Mouse (Mus musculus): ENCODE results near the gene Gna15. TPM values are rescaled to one million over a fixed set of nuclear protein-coding genes. Genes with fewer than 3 reads are reported as not detected.

Gna15 gene
- polyA plus RNA-seq, 1 experiment from 2014 or later = not detected

DNA sequence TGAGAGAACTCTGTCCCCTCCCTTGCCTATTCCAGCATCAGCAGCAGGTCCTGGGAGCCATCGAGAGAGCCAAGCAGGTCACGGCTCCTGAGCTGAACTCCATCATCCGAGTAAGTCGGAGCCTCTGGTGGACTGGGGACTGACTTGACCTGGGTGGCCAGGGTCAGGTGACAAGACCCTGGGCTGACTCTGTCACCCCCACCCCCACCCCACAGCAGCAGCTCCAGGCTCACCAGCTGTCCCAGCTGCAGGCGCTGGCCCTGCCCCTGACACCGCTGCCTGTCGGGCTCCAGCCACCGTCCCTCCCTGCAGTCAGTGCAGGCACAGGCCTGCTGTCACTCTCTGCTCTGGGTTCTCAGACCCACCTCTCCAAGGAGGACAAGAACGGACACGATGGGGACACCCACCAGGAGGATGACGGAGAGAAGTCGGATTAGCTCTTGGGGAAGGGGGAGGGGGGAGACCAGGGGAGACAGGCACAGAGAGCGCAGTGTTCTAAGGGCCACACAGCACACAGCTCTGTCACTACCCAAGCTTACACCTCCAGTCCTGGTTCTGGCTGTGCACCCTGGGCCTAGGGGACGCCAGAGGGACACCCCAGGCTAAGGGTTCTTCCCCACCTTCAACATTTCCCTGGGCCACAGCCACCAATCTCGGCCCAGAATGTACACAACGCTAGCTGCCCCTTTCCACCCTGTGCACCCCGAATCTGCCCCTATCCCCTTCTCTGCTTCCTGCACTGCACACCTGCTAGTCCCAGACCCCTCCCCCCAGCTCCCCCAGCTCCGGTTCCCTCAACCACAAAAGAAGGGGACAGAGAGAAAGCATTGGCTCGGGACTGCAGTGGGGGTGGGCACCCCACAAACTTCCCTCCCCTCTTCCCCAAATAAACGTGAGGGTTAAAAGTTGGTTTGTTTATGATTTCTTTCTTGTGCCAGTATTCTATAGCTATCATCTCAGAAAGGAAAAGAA is 41.5 kb upstream of the Gna15 start:
- ChIA-PET POLR2A (interaction anchor here (2.5 kb wide), 1 partner anchor 40 kb away, joined by 7 read pairs; no protein-coding TSS in a partner anchor), CTCF (interaction anchor here (0.9 to 5.7 kb wide), 4 partner anchors 9 to 46 kb away, joined by 3 to 48 read pairs (median 3); partner anchors contain the start of gene Tle2)
- ATAC-seq (no peak), DNase-seq (ENCODE audit: low read depth, low spot score) (no peak)
- no peaks in the 10 kb centered on the region for H3K27me3 ChIP-seq
- in situ Hi-C loops (cut with MboI; ENCODE audit: low pct_unique_long_range_greater_than_20kb) = no loop called here
- no peak for TF ChIP-seq CTCF (IDR thresholded peaks at IDR 0.05)

DNA sequence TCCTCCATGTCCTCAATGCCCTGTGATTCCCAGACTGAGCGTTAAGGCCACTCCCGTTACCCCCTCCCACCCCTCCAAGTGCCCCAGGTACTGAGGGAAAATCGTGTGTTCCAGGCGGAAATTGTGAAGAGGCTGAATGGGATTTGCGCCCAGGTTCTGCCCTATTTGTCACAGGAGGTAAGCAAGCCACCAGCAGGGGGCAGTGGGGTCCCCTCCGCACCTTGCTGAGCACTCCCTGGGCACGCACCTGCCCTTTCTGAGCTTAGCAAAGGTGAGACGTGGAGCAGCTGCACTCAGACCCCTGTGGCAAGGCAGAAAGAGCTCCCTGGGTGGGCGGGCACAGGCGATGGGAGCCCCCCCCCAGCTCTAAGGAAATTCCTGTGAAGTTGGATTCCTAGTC is 40.7 kb upstream of the Gna15 start:
- H3K27me3 ChIP-seq = no peaks in the 10 kb centered on the region
- ATAC-seq (no peak), DNase-seq (ENCODE audit: low read depth, low spot score) (no peak)
- POLR2A ChIA-PET = interaction anchor here (1.6 to 2.5 kb wide), 2 partner anchors 8 to 40 kb away, joined by 4 to 7 read pairs; no protein-coding TSS in a partner anchor
- in situ Hi-C loops (cut with MboI; ENCODE audit: low pct_unique_long_range_greater_than_20kb) = no loop called here
- no peak for TF ChIP-seq CTCF (IDR thresholded peaks at IDR 0.05)
- CTCF ChIA-PET = interaction anchor here (0.9 to 5.7 kb wide), 5 partner anchors 10 to 46 kb away, joined by 3 to 48 read pairs (median 3); partner anchors contain the start of gene Tle2

DNA sequence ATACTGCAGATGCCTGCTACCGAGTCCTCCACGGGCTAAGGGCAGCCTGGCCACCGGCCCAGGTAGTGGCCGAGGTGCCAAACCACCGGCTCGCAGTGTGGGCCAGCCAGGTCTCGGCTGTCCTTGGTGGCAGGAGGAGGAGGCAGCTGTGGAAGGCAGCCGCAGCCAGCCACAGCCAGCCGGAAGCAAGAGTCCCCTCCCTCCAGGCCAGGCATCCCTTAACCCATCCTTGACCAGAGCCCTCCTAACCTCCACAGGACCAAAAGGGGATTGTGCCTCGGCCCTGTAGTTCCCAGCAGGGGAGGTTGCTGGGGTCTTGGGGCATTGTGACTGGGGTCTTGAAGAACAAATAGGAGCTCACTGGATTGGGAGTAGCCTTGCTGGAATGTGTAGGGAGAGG is 40.2 kb upstream of the Gna15 start:
- DNase-seq (ENCODE audit: low read depth, low spot score) = no peak
- in situ Hi-C loops (cut with MboI; ENCODE audit: low pct_unique_long_range_greater_than_20kb) = no loop called here
- CTCF ChIA-PET = interaction anchor here (0.9 to 5.7 kb wide), 4 partner anchors 14 to 45 kb away, joined by 3 to 48 read pairs (median 4); partner anchors contain the start of gene BC025920

DNA sequence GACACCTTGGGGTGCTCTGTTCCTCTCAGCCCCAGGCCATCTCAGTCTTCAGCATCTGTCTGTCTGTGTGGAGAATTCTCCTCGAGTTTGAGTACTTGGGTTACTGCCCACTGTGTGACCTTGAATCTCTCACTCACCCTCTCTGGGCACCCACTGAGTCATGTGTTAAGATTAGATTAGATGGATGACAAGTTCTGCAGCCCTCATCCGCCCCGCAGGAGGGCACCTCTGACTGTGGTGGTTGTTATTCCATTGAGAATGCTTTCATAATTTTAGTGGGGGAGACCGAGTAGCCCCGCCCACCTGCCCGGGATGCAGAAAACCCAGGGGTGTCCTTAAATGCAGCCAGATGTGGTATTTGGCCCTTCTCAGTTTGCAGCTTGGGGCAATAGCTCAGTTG is 39.5 kb upstream of the Gna15 start:
- CTCF ChIA-PET = interaction anchor here (1.1 to 5.7 kb wide), 4 partner anchors 10 to 42 kb away, joined by 3 to 48 read pairs (median 5); partner anchors contain the start of genes BC025920 and Tle2
- no peaks in the 10 kb centered on the region for H3K27me3 ChIP-seq
- POLR2A ChIA-PET = interaction anchor here (0.6 to 1.6 kb wide), 4 partner anchors 9 to 68 kb away, joined by 3 to 4 read pairs (median 3); partner anchors contain the start of gene Ncln
- in situ Hi-C loops (cut with MboI; ENCODE audit: low pct_unique_long_range_greater_than_20kb) = no loop called here
- peak; percentile 27 for DNase-seq (ENCODE audit: low read depth, low spot score)
- ATAC-seq = peak; percentile 48
- no peak for TF ChIP-seq CTCF (IDR thresholded peaks at IDR 0.05)

More for the DNA sequence above, 40.2 kb upstream of the Gna15 start:
- POLR2A ChIA-PET = interaction anchor here (0.6 to 2.5 kb wide), 5 partner anchors 9 to 68 kb away, joined by 3 to 7 read pairs (median 4); partner anchors contain the start of gene Ncln
- no peaks in the 10 kb centered on the region for H3K27me3 ChIP-seq
- peak; percentile 34 for ATAC-seq
- no peak for TF ChIP-seq CTCF (IDR thresholded peaks at IDR 0.05)

DNA sequence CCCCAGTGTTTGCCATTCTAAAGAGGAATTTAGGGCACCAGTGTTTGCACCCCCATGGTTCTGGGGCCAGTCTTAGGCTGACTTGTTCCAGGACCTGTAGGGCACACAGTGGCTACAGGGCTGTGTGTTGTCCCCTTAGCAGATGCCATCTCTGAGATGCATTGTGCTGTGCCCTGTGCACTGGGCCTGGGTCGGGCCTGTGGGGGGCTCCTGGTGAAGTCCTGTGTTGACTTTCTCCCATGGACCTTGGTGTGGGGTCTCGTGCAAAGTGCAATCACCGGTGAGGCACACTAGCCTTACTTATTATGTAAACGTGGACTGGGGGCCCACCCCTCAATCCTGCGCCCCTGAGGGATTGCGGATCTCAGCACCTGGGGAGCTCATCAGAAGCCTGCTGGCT is 38.4 kb upstream of the Gna15 start:
- ATAC-seq = no peak
- in situ Hi-C loops (cut with MboI; ENCODE audit: low pct_unique_long_range_greater_than_20kb) = no loop called here
- CTCF ChIA-PET = interaction anchor here (0.9 to 5.7 kb wide), 4 partner anchors 9 to 42 kb away, joined by 3 to 48 read pairs (median 6); partner anchors contain the start of gene Tle2

DNA sequence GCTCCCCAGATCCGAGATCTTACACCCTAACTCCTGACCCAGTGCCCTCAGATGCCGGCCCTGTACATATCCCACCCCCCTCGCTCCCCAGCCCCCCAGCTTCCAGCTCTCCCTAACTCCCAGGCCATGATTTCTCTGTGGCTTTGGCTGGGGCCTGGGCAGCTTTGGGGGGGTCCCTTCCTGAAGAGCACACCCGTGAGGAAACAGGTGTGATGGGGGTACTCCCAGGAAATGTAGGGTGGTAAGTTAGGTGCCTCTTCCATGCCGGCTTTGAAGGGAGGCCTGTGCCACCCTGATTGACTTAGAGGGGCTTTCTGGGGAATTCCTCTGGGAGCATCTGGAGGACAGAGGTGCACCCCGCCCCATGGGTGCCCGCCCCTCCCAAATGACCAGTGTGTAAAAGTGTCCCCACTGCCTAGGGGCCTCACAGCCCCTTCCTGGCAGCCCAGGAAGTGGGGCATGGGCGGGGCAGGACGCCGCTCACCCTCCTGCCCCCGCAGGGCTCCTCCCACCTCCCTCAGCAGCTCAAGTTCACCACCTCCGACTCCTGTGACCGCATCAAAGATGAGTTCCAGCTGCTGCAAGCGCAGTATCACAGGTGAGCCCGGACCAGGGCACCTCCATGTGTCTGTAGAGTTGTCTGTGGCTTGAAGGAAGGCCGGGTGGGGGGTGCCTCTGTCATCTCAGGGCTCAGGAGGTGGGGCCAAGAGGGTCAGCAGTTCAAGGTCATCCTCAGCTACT is 36.9 kb upstream of the Gna15 start:
- ChIA-PET POLR2A (interaction anchor here (0.6 to 3.6 kb wide), 4 partner anchors 9 to 794 kb away, joined by 3 to 24 read pairs (median 8); no protein-coding TSS in a partner anchor), CTCF (interaction anchor here (1.2 to 5.7 kb wide), 3 partner anchors 10 kb away, joined by 3 to 48 read pairs (median 8); no protein-coding TSS in a partner anchor)
- no peak for DNase-seq (ENCODE audit: low read depth, low spot score)
- in situ Hi-C loops (cut with MboI; ENCODE audit: low pct_unique_long_range_greater_than_20kb) = no loop called here
- H3K27me3 ChIP-seq = no peaks in the 10 kb centered on the region
- ATAC-seq = peak; percentile 18
- no peak for TF ChIP-seq CTCF (IDR thresholded peaks at IDR 0.05)

More for the DNA sequence above, 38.4 kb upstream of the Gna15 start:
- no peak for DNase-seq (ENCODE audit: low read depth, low spot score)
- H3K27me3 ChIP-seq = no peaks in the 10 kb centered on the region
- no peak for TF ChIP-seq CTCF (IDR thresholded peaks at IDR 0.05)
- POLR2A ChIA-PET = interaction anchor here (0.7 to 3.6 kb wide), 5 partner anchors 9 to 40 kb away, joined by 3 to 24 read pairs (median 8); no protein-coding TSS in a partner anchor

DNA sequence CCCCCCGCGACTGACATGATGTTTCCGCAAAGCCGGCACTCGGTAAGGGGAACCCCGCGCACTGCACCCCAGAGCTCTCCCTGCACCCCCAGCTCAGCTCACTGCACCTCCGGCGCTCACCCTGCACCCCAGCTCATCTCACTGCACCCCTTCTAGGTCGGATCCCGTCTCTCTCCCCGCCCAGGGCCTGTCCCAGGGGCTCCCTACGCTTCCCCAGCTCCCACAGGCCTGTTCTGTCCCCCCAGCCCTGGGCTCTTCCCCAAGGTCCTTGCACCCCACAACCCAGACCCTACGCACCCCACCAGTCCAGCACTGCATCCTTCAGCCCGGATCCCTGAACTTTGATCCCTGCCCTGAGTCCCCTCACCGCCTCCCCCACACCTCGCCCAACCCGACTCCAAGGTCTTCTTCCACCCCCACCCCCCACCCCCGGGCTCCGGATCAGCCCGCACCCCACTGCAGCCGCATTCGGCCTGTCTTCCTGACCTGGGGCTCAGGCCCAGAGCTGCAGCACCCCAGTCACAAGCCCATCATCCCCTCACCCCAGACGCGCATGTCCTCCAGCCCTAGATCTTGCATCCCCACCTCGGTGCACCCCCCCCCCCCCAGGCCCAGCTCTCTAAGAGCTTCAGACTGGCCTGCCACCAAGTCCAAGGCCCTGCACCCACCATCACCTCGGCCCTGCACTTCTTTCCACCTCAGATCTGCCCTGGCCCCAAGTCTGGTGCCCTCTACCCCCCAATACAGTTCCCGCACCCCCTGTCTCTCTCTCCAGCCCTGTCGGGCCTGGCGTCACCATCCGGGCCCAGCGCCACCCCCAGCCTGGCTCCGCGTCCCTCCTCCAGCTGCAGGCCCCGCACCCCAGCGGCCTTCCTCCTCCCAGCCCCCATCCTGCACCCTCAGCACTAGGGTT is 35.9 kb upstream of the Gna15 start:
- in situ Hi-C loops (cut with MboI; ENCODE audit: low pct_unique_long_range_greater_than_20kb) = loop anchor here (10.0 kb wide), 1 partner anchor 45 kb away; the partner anchor contains the start of genes BC025920 and Tle6
- CTCF ChIA-PET = interaction anchor here (1.2 to 1.5 kb wide), 2 partner anchors 9 to 11 kb away, joined by 3 to 7 read pairs; no protein-coding TSS in a partner anchor

DNA sequence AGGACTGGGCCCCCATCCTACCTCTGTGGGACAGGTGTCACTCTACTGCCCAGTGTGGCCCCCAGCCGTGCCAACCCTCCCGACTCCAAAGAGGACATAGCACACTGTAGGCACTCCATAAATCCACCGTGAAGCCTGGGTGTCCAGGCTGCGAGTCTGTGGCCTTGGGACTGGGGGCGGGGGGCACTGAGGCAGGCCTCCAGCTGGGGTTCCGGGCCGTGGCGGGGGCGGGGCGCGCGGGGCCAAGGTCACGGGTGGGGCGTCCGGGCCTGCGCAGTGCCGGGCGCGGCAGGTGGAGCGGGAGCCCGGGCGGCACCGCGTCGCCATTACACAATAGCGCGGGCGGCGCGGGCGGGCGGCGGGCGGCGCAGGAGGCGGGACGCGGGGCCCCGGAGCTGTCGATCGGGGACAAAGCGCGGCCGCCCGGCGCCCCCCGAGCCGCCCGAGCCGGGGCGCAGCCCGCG is 35.2 kb upstream of the Gna15 start, which contains the start of gene Aes:
Gene Aes (plus strand): TSS at position 326 of the 464 bp plus-strand sequence.
- CTCF ChIA-PET = interaction anchor here (1.5 kb wide), 1 partner anchor 9 kb away, joined by 7 read pairs; no protein-coding TSS in a partner anchor
- in situ Hi-C loops (cut with MboI; ENCODE audit: low pct_unique_long_range_greater_than_20kb) = loop anchor here (10.0 kb wide), 1 partner anchor 46 kb away; the partner anchor contains the start of genes BC025920 and Tle6
- DNase-seq (ENCODE audit: low read depth, low spot score) (no peak), ATAC-seq (no peak)
- no peak for TF ChIP-seq CTCF (IDR thresholded peaks at IDR 0.05)
- POLR2A ChIA-PET = interaction anchor here (0.9 to 3.6 kb wide), 2 partner anchors 12 to 46 kb away, joined by 3 to 24 read pairs; no protein-coding TSS in a partner anchor
- no peaks in the 10 kb centered on the region for H3K27me3 ChIP-seq

More for the DNA sequence above, 35.9 kb upstream of the Gna15 start:
- no peak for ATAC-seq
- no peak for DNase-seq (ENCODE audit: low read depth, low spot score)
- POLR2A ChIA-PET = interaction anchor here (0.6 to 3.6 kb wide), 6 partner anchors 8 to 793 kb away, joined by 3 to 24 read pairs (median 3); no protein-coding TSS in a partner anchor
- TF ChIP-seq CTCF (IDR thresholded peaks at IDR 0.05) = no peak
- H3K27me3 ChIP-seq = no peaks in the 10 kb centered on the region
